Mouse (Mus musculus) thymus, adult 2 months (tissue): ENCODE results near the gene Podn.

ENCODE experiments used
- CTCF ChIP-seq: fragments of 200-500 bp; IDR thresholded peaks from 2 replicates; pipeline ENCODE4 v1.5.1; 2012; ENCODE audit warnings: mild to moderate bottlenecking, control low read depth, low read length, moderate library complexity, borderline replicate concordance; ENCODE audit not compliant: control insufficient read depth, poor library complexity, insufficient read depth; ENCODE audit errors: extremely low read depth
- POLR2A ChIP-seq: fragments of 200-500 bp; IDR thresholded peaks from 2 replicates; pipeline ENCODE4 v1.6.1; 2012; ENCODE audit warnings: mild to moderate bottlenecking, low read length, control low read depth, moderate library complexity; ENCODE audit not compliant: control insufficient read depth, poor library complexity, insufficient read depth; ENCODE audit errors: extremely low read depth

GRCm38 (mm10) chr4:108128339-108128738 is 32.1 kb upstream of the Podn start:
- TF ChIP-seq CTCF (no peak), POLR2A (no peak)
